Mouse (Mus musculus) Patski (cell line): ENCODE measurements around the gene BC055324. TPM values are rescaled to one million over a fixed set of nuclear protein-coding genes. Genes with fewer than 3 reads are reported as not detected.

Source experiments
- ATAC-seq: fragments of 100-300 bp; one replicate; pipeline ENCODE4 v1.8.0; 2021
- CTCF ChIA-PET: fragments of 350-600 bp; sonication (Branson Sonifier 250); formaldehyde crosslinking; loops from one replicate; lab custom pipeline; 2022; ENCODE audit warnings: inconsistent platforms; lab: Charles Lee
- POLR2A ChIA-PET: fragments of 350-600 bp; sonication (Branson Sonifier 250); formaldehyde crosslinking; loops from one replicate; lab custom pipeline; 2022; ENCODE audit warnings: antibody characterized with exemption, inconsistent platforms; lab: Charles Lee
- DNase-seq: peaks from one replicate; pipeline ENCODE4 v3.0.0-alpha.2; 2011; ENCODE audit warnings: low read depth, low spot score
- H3K27me3 ChIP-seq: fragments of 371-371 bp; one replicate; pipeline ENCODE4 v1.5.1; 2021
- CTCF ChIP-seq: fragments of 100-300 bp; IDR thresholded peaks from one replicate; pipeline ENCODE4 v1.5.1; 2021
- in situ Hi-C: fragments of 300-500 bp; cut with MboI; formaldehyde crosslinking; loops from 3 replicates; pipeline ENCODE4 v1.11.1; 2018; ENCODE audit warnings: low pct_unique_long_range_greater_than_20kb, mixed read lengths
- polyA plus RNA-seq: library from polyadenylated mRNA; unstranded; gene quantifications from one replicate; pipeline ENCODE4 v1.2.3, GENCODE M21; 2021

BC055324 gene
- polyA plus RNA-seq, 1 experiment from 2014 or later: 8.0 TPM

- H3K27me3 ChIP-seq: peaks cover 25% of the 10 kb centered on the region
- ATAC-seq: no peak
- POLR2A ChIA-PET: no interaction called here
- in situ Hi-C loops: no loop called here
- DNase-seq: no peak
- TF ChIP-seq CTCF: peak; percentile 81
- CTCF ChIA-PET: interaction anchor here (1.0 to 1.8 kb wide), 3 partner anchors 27 to 129 kb away, joined by 3 to 9 read pairs (median 5); no protein-coding TSS in a partner anchor
Measured at GRCm38 (mm10) chr1:164009235-164009634, 14.6 kb upstream of the BC055324 start.

GRCm38 (mm10) chr1:164004311-164004710 lies 9.7 kb upstream of the BC055324 start:
- peaks cover 5% of the 10 kb centered on the region for H3K27me3 ChIP-seq
- no peak for DNase-seq
- ChIA-PET POLR2A (no interaction called here), CTCF (interaction anchor here (3.5 kb wide), 1 partner anchor 133 kb away, joined by 12 read pairs; no protein-coding TSS in a partner anchor)
- in situ Hi-C loops: no loop called here
- ATAC-seq: no peak
- no peak for TF ChIP-seq CTCF

- POLR2A ChIA-PET: no interaction called here
- no peak for TF ChIP-seq CTCF
- ATAC-seq: no peak
- no peak for DNase-seq
- peaks cover 5% of the 10 kb centered on the region for H3K27me3 ChIP-seq
- CTCF ChIA-PET: no interaction called here
- in situ Hi-C loops: no loop called here
Measured at GRCm38 (mm10) chr1:164001831-164002452, 7.3 kb upstream of the BC055324 start.

- ChIA-PET POLR2A (interaction anchor here (0.7 kb wide), 1 partner anchor 75 kb away, joined by 3 read pairs; no protein-coding TSS in a partner anchor), CTCF (no interaction called here)
- TF ChIP-seq CTCF: no peak
- ATAC-seq (no peak), DNase-seq (no peak)
- in situ Hi-C loops: no loop called here
- H3K27me3 ChIP-seq: no peaks in the 10 kb centered on the region
Measured at GRCm38 (mm10) chr1:163995609-163995913, 965 bp upstream of the BC055324 start.

GRCm38 (mm10) chr1:163994173-163994720 lies 349 bp downstream of the BC055324 start:
- ATAC-seq: peak; percentile 52
- ChIA-PET POLR2A (no interaction called here), CTCF (interaction anchor here (0.9 kb wide), 1 partner anchor 144 kb away, joined by 3 read pairs; no protein-coding TSS in a partner anchor)
- DNase-seq: no peak
- no peaks in the 10 kb centered on the region for H3K27me3 ChIP-seq
- in situ Hi-C loops: no loop called here
- no peak for TF ChIP-seq CTCF

- ATAC-seq (no peak), DNase-seq (no peak)
- in situ Hi-C loops: no loop called here
- ChIA-PET CTCF (interaction anchor here (0.6 to 1.5 kb wide), 2 partner anchors 146 to 588 kb away, joined by 3 to 5 read pairs; no protein-coding TSS in a partner anchor), POLR2A (interaction anchor here (0.7 kb wide), 1 partner anchor 36 kb away, joined by 5 read pairs; no protein-coding TSS in a partner anchor)
- no peaks in the 10 kb centered on the region for H3K27me3 ChIP-seq
- no peak for TF ChIP-seq CTCF
Measured at GRCm38 (mm10) chr1:163992371-163992770, 2.2 kb downstream of the BC055324 start.

GRCm38 (mm10) chr1:163976515-163976914 lies 18.1 kb downstream of the BC055324 start:
- TF ChIP-seq CTCF: no peak
- ChIA-PET CTCF (no interaction called here), POLR2A (no interaction called here)
- DNase-seq (no peak), ATAC-seq (no peak)
- no peaks in the 10 kb centered on the region for H3K27me3 ChIP-seq
- in situ Hi-C loops: no loop called here

- no peaks in the 10 kb centered on the region for H3K27me3 ChIP-seq
- DNase-seq (no peak), ATAC-seq (no peak)
- ChIA-PET CTCF (interaction anchor here (0.8 to 1.3 kb wide), 2 partner anchors 11 to 13 kb away, joined by 3 read pairs; no protein-coding TSS in a partner anchor), POLR2A (interaction anchor here (0.9 kb wide), 1 partner anchor 1992 kb away, joined by 3 read pairs; no protein-coding TSS in a partner anchor)
- in situ Hi-C loops: no loop called here
- TF ChIP-seq CTCF: no peak
Measured at GRCm38 (mm10) chr1:163975088-163975487, 19.5 kb downstream of the BC055324 start.

GRCm38 (mm10) chr1:163974471-163974870 lies 20.1 kb downstream of the BC055324 start:
- ATAC-seq: no peak
- in situ Hi-C loops: no loop called here
- no peaks in the 10 kb centered on the region for H3K27me3 ChIP-seq
- ChIA-PET CTCF (interaction anchor here (0.8 kb wide), 1 partner anchor 12 kb away, joined by 3 read pairs; no protein-coding TSS in a partner anchor), POLR2A (no interaction called here)
- TF ChIP-seq CTCF: no peak
- DNase-seq: no peak

GRCm38 (mm10) chr1:163964008-163964689 lies 30.4 kb downstream of the BC055324 start:
- ATAC-seq (no peak), DNase-seq (no peak)
- TF ChIP-seq CTCF: no peak
- POLR2A ChIA-PET: no interaction called here
- CTCF ChIA-PET: no interaction called here
- in situ Hi-C loops: no loop called here
- no peaks in the 10 kb centered on the region for H3K27me3 ChIP-seq
